Comparison of ENCODE assay signal across 12 mouse cellular contexts in the genomic region with DNA sequence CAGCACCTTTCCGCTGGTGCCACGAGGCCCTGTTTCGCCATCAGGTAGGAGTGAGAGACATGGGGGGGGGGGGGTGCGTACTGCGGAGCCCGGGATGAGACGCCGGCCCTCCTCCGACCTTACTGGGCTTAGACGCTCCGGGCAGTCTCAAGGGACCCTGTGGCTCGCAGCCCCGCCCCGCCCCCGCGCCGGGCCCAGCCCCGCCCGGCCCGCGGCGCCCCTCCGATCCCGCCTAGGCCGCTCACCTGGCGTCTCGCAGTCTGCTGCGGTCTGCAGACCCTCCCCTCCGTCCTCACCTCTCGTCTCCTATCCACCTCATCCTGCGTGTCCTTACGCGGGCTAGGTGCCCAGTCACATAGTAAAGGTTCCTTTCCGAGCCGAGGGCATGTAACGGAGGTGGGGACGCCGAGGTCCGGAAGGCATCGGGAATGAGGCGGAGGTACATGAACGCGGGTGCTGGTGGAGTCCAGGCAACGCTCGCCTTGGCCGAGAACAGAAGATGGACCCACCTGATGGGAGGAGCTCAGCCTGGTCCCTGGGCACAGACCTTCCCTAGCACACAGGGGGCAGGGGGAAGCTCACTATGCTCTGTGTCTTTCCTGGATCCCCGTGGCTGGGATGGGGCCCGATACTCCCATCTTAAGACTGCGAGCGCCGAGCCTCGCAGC. TPM values are rescaled to one million over a fixed set of nuclear protein-coding genes. Genes with fewer than 3 reads are reported as not detected.
DNase-seq lines count a peak whose midpoint lies in the region; ATAC-seq lines count a peak whose summit lies in the region.
"Had no signal": no experiment of that assay in that cellular context is flagged by ENCODE, and none has a peak within 500 bp of the region (broad histone marks: within the 10 kb centered on the region; RNA-seq: fewer than 3 reads in every experiment).

No protein-coding gene starts in this region.

- H3K27ac ChIP-seq in forebrain, embryonic 10.5 days, result 0 out of 2 replicates have a peak overlapping the region, but pooled peaks have one; percentile 1
- H3K27ac ChIP-seq in forebrain, embryonic 15.5 days (replicated peaks), result no peak overlapping the region
- no peak overlapping the region for H3K27ac ChIP-seq in kidney, embryonic 16.5 days (ENCODE audit: low read length)
- no peak overlapping the region for H3K27ac ChIP-seq in embryonic facial prominence, embryonic 15.5 days (replicated peaks)
- H3K27ac ChIP-seq in neural tube, embryonic 12.5 days, result no peak overlapping the region

- peak; percentile 42 for DNase-seq in forebrain, embryonic 10.5 days (ENCODE audit: extremely low spot score, low spot score)
- no peak for DNase-seq in kidney, adult 8-10 months
- no peak for DNase-seq in spleen, postnatal 10 days (ENCODE audit: low spot score in 2 of 2)
- no peak for DNase-seq in ovary, adult 18-20 months (ENCODE audit: low spot score)
- DNase-seq: gastrocnemius, postnatal 36 days; kidney, postnatal 14 days; spleen, adult 18-20 months had no signal

- no peaks in the 10 kb centered on the region for H3K36me3 ChIP-seq in forebrain, embryonic 10.5 days (replicated peaks)
- no peaks in the 10 kb centered on the region for H3K36me3 ChIP-seq in forebrain, embryonic 15.5 days
- no peaks in the 10 kb centered on the region for H3K36me3 ChIP-seq in kidney, embryonic 16.5 days (ENCODE audit: insufficient read depth, low read length)
- H3K36me3 ChIP-seq in embryonic facial prominence, embryonic 15.5 days, result no peaks in the 10 kb centered on the region
- no peaks in the 10 kb centered on the region for H3K36me3 ChIP-seq in neural tube, embryonic 12.5 days

- no peak overlapping the region for H3K9ac ChIP-seq in forebrain, embryonic 15.5 days (replicated peaks)
- H3K9ac ChIP-seq in kidney, embryonic 16.5 days (replicated peaks; ENCODE audit: low read length), result no peak overlapping the region
- no peak overlapping the region for H3K9ac ChIP-seq in embryonic facial prominence, embryonic 15.5 days
- H3K9ac ChIP-seq in neural tube, embryonic 12.5 days, result no peak overlapping the region

- H3K4me2 ChIP-seq in forebrain, embryonic 15.5 days (replicated peaks), result no peak overlapping the region
- peak overlapping the region; percentile 17 for H3K4me2 ChIP-seq in kidney, embryonic 16.5 days (replicated peaks; ENCODE audit: low read depth, low read length)
- H3K4me2 ChIP-seq in embryonic facial prominence, embryonic 15.5 days (replicated peaks), result peak overlapping the region; percentile 38
- peak overlapping the region; percentile 27; the same call in 1 of the 2 replicates for H3K4me2 ChIP-seq in neural tube, embryonic 12.5 days (replicated peaks)

- peaks cover 30% of the 10 kb centered on the region for H3K4me1 ChIP-seq in forebrain, embryonic 10.5 days
- H3K4me1 ChIP-seq in forebrain, embryonic 15.5 days, result peaks cover 18% of the 10 kb centered on the region
- peaks cover 6% of the 10 kb centered on the region for H3K4me1 ChIP-seq in kidney, embryonic 16.5 days (ENCODE audit: insufficient read depth, low read length)
- peaks cover 25% of the 10 kb centered on the region for H3K4me1 ChIP-seq in embryonic facial prominence, embryonic 15.5 days
- H3K4me1 ChIP-seq in neural tube, embryonic 12.5 days, result peaks cover 10% of the 10 kb centered on the region

- H3K27me3 ChIP-seq in forebrain, embryonic 10.5 days (ENCODE audit: poor library complexity, severe bottlenecking), result peaks cover 100% of the 10 kb centered on the region
- H3K27me3 ChIP-seq in forebrain, embryonic 15.5 days, result peaks cover 92% of the 10 kb centered on the region
- peaks cover 98% of the 10 kb centered on the region for H3K27me3 ChIP-seq in kidney, embryonic 16.5 days (ENCODE audit: insufficient read depth, low read length)
- peaks cover 97% of the 10 kb centered on the region for H3K27me3 ChIP-seq in embryonic facial prominence, embryonic 15.5 days
- H3K27me3 ChIP-seq in neural tube, embryonic 12.5 days (replicated peaks), result peaks cover 97% of the 10 kb centered on the region

- H3K4me3 ChIP-seq in forebrain, embryonic 10.5 days, result peak overlapping the region; percentile 34
- no peak overlapping the region for H3K4me3 ChIP-seq in forebrain, embryonic 15.5 days
- H3K4me3 ChIP-seq in kidney, embryonic 16.5 days (ENCODE audit: low read length), result peak overlapping the region; percentile 22
- H3K4me3 ChIP-seq in embryonic facial prominence, embryonic 15.5 days (replicated peaks), result peak overlapping the region; percentile 21
- peak overlapping the region; percentile 15; the same call in 1 of the 2 replicates for H3K4me3 ChIP-seq in neural tube, embryonic 12.5 days

- WGBS in forebrain, embryonic 10.5 days, result under 1% methylated on average over 49 of the region's 52 CpGs
- WGBS in forebrain, embryonic 15.5 days, result under 1% methylated on average over 47 of the region's 52 CpGs
- under 1% methylated on average over 39 of the region's 52 CpGs for WGBS in kidney, embryonic 16.5 days
- under 1% methylated on average over 52 of the region's 52 CpGs for WGBS in embryonic facial prominence, embryonic 15.5 days
- WGBS in neural tube, embryonic 12.5 days, result under 1% methylated on average over 42 of the region's 52 CpGs

- no peaks in the 10 kb centered on the region for H3K9me3 ChIP-seq in forebrain, embryonic 10.5 days
- H3K9me3 ChIP-seq in forebrain, embryonic 15.5 days, result no peaks in the 10 kb centered on the region
- no peaks in the 10 kb centered on the region for H3K9me3 ChIP-seq in kidney, embryonic 16.5 days (ENCODE audit: low read length)
- no peaks in the 10 kb centered on the region for H3K9me3 ChIP-seq in embryonic facial prominence, embryonic 15.5 days (replicated peaks)
- no peaks in the 10 kb centered on the region for H3K9me3 ChIP-seq in neural tube, embryonic 12.5 days

- no peak for ATAC-seq in forebrain, embryonic 15.5 days (replicated peaks)
- ATAC-seq in kidney, embryonic 16.5 days (ENCODE audit: low FRiP score, low TSS enrichment), result 0 out of 2 replicates have a peak, but pooled peaks have one; percentile 40
- 0 out of 2 replicates have a peak, but pooled peaks have one; percentile 20 for ATAC-seq in embryonic facial prominence, embryonic 15.5 days (ENCODE audit: insufficient number of reproducible peaks, low FRiP score, low TSS enrichment, low read depth)
- ATAC-seq in neural tube, embryonic 12.5 days (ENCODE audit: low FRiP score, low read depth), result no peak

RNA-seq across cellular contexts. Expression of gene Hmx1, which starts 8.9 kb away (rescaled TPM):
- polyA plus RNA-seq in forebrain, embryonic 10.5 days (2016; fragmentation: Nextera tagmentation; extraction: Ambion mirVana), result 0.38 and 0.69 TPM in 2 replicates
- polyA plus RNA-seq in forebrain, embryonic 15.5 days (2015; fragmentation: Nextera tagmentation; extraction: Ambion mirVana), result not detected in 2 replicates
- 0.19 TPM in 1 of 2 replicates, not detected in the other for polyA plus RNA-seq in kidney, embryonic 16.5 days (2015; fragmentation: Nextera tagmentation; extraction: Ambion mirVana)
- 1.2 and 1.7 TPM in 2 replicates for polyA plus RNA-seq in embryonic facial prominence, embryonic 15.5 days (2015; fragmentation: Nextera tagmentation; extraction: Ambion mirVana)
- 10.0 and 18.2 TPM in 2 replicates for polyA plus RNA-seq in neural tube, embryonic 12.5 days (2016; fragmentation: Nextera tagmentation; extraction: Ambion mirVana)
- polyA plus RNA-seq: liver, adult 2 months had no signal

Comparison
In these comparisons a context has a peak if more than half of its experiments do, and no peak if none do; other contexts are left out.
1. ATAC-seq: peak in kidney, embryonic 16.5 days (single experiment) and embryonic facial prominence, embryonic 15.5 days (single experiment); none in forebrain, embryonic 15.5 days (single experiment) and neural tube, embryonic 12.5 days (single experiment).